Mouse (Mus musculus): ENCODE measurements around the gene Epha2.

The Epha2 gene

GRCm38 (mm10) chr4:141280471-141280870, 20.6 kb upstream of the Epha2 start:
- DNase-seq = no peak

GRCm38 (mm10) chr4:141281153-141281552, 19.9 kb upstream of the Epha2 start:
- no peak for DNase-seq

DNA sequence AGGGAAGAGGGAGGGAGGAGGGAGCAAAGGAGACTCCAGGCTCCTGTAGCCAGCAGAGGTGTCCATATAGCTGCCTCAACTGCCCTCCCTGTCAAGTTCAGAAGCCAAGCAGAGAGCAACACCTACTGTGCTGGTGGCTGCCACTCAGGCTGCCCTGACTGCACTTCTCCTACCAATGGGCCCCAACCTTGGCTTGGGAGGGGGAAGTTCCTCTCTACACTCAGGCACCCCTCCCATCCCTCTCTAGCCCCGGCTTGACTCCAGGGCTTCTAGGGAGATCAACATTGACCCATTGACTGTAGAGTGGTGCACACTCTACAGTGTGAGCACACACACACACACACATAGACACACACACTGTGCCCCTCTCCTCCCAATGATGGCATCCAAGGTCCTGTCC, 19.5 kb upstream of the Epha2 start:
- no peak for DNase-seq

- no peak for DNase-seq
Observed at GRCm38 (mm10) chr4:141282087-141282486, 19.0 kb upstream of the Epha2 start.

DNA sequence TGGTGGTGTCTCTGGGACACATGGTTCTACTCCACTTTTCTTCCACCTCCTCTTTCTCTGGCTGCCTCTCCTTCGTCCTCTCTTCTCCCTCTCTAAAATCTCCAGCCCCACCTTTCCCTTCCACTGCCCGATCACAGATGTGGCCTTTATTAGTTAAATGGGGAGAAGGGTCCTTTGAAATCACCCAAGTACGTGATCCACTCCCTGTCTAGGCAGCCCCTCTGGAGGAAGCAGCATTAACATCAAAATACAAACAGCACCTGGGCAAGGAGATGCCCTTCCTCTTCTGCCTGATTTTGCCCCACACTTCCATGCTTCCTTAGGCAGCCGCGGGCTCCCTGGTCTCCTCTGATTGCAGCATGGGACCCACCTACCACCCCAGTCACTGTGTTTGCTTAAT, 18.4 kb upstream of the Epha2 start:
- no peak for DNase-seq

- no peak for DNase-seq
Observed at GRCm38 (mm10) chr4:141283176-141283878, 17.7 kb upstream of the Epha2 start.

DNA sequence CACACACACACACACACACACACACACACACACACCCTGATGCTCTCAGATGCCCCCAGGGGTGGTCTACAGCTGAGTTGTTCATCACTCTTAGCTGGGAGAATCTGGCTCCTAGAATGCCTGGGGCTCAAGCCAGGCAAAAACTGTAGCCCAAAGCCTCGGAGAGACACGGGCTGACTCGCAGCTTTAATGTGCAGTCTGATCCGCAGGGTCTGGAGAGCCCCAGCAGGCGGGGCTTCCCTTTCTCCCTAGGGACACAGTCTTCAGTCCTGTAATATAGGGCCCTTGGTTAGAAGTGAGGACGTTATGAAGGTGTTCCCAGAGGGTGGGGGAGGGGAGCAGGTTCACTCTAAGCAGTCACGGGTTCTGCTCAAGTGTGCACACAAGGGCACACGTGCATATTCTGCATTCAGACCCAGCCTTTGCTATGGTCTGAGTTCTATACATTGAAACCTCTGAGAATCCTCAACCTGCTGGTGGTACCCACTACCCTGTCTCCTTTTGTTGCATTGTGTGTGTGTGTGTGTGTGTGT, 17.1 kb upstream of the Epha2 start:
- DNase-seq = no peak

DNA sequence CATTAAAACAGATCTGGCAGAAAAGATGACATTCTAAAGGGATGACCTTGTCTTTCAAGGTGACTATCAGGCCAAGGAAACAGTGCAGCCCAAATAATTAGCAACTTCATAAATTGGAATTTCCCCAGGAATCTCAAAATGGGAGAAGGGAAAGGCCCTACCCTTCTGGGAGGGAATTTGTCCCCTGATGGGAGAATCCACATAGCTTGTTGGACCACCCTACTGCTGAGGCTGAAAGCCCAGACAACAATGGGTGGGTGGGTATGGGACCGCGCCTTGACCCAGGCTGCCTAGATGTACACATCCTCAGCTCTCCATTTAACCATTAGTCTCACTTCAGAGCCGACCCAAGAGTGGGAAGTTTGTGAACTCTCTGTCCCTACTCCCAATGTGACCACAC, 16.6 kb upstream of the Epha2 start:
- no peak for DNase-seq

DNA sequence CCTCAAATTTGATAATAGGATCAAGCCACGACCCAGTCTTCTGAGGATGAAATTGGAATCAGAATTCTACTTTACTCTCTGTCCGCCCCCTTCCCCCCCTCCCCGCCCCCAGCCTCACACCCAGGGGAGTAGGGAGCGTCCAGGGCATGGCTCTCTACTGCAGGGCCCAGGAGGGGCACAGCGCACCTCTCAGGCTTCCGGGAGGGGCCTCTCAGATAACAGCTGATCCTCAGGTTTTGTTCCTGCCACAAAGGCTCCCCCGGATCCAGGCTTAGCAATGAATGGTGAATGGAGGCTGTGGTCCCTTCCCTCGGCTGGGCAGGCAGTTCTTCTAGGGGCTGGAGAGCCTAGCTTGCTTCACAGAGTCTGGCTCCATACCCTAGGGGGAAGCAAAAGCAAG, 15.9 kb upstream of the Epha2 start:
- DNase-seq = no peak

GRCm38 (mm10) chr4:141286860-141287517, 14.1 kb upstream of the Epha2 start:
- no peak for DNase-seq

- DNase-seq = no peak
Observed at GRCm38 (mm10) chr4:141287518-141288004, 13.5 kb upstream of the Epha2 start.

GRCm38 (mm10) chr4:141288152-141288551, 12.9 kb upstream of the Epha2 start:
- DNase-seq = no peak

DNA sequence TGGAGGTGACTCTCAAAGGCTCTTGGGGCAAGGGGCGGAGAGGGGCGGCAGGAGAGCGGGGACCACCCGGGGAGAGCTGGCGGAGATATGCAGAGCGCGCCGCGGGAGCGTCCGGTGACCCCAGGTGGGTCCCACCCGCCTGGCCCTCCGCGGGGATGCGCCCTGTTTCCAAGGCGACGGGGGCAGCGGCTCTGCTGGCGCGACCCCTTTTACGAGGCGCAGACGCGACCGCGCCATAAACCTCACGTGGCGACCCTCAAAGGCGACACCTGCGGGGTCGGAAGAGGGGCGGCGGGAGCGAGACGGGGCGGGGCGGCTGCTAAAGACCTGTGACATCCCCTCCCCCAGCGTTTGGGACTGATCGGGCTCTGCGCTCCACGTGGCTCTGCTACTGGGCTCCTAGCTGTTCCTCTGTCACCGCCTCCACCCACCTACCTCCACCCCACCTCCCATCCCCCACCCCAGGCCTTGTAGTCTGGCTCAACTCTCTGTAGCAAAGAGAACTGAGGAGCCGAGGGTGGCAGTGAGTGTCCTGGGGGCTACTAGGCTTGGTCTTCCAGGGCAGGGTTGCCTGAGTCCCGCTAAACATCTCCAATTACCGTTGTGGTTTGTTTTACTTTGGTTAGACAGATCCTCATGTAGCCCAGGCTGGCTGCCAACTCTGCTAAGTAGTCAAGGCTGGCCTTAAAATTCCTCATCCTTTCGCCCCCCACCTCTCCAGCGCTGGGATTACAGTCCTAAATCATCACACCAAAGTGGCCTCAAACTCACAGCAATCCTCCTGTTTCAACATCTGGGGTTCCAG, 9.3 kb upstream of the Epha2 start:
- no peak for DNase-seq

DNA sequence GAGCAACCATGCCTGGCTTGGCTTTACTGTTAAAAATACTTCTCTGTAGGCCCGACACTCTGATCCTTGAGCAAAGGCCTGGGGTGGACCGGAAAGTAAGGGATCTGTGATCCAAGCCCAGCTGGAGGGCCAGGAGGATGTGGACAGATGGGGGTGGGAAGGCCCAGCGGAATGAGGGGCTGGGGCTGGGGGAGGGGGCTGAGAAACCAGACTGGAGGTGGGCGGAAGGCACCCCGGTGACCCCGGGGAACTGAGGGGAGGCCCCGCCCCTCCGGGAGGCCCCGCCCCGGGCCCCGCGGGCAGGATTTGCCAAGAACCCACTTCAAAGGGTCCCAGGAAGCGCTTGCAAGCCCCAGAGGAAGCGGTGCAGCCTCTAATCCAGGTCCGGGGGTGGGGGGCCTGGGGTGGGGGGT, 5.3 kb upstream of the Epha2 start:
- DNase-seq = no peak

GRCm38 (mm10) chr4:141297934-141298333, 3.1 kb upstream of the Epha2 start:
- DNase-seq = no peak

DNA sequence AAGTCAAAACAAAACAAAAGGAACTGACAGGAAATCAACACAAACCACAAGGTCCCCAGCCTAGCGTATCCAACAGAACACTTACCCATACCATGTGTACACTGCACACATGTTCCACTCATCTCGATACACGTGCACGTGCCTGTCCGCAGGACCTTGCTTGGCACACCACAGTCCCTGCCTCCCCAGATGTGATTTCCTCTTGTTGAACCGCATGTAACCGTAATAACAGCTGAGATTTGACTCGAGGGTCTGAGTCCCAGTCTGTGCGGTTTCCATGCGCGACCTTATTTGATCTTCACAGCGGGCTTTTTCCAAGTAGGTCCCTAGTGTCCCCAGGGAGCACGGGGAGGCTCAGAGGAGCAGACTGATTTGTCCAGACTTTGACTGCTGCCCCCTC, 1.7 kb upstream of the Epha2 start:
- DNase-seq = no peak

- DNase-seq = no peak
Observed at GRCm38 (mm10) chr4:141300196-141300595, 844 bp upstream of the Epha2 start.

GRCm38 (mm10) chr4:141301591-141302427, 769 bp downstream of the Epha2 start:
- DNase-seq = no peak

GRCm38 (mm10) chr4:141302428-141303401, 1.7 kb downstream of the Epha2 start:
- DNase-seq = no peak

GRCm38 (mm10) chr4:141303402-141304222, 2.6 kb downstream of the Epha2 start:
- DNase-seq = no peak
